10 mouse cellular contexts compared by ENCODE assay signal in the genomic region with DNA sequence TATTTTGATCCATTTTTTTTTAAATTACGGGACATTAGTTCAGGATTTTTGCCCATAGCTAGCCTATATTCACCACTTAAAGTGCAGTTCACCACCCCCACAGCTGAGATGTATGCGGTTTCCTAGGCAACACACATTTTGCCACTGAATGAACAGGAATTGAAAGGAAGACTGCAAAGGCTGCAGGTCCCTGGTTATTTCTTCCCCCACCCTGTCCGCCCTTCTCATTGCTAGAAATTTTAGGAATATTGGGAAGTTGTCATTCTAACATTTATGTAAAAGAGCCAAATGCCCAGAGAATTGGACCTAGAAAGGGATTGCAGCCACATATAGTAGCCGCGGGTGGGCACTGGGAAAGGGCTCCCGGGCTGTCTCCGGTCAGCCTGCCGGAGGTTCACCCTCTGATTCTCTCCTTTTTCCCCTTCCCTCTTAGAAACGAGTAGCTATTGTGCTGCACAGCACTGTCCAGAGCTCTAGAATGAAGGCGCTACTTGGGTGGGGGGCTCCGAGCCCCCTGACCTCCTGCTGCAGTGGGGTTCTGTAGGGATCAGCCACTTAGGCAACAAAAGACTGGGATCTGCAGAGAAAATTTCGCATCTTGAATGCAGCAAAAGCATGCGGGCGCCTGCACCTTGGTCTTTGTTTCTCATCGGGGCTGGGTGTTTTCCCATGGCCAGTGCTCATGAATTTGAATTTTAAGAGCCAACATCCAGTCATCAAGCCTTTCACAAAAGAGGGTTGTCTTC. TPM values are rescaled to one million over a fixed set of nuclear protein-coding genes. Genes with fewer than 3 reads are reported as not detected.
DNase-seq lines count a peak whose midpoint lies in the region; ATAC-seq and TF ChIP-seq lines count a peak whose summit lies in the region.
"Had no signal": no experiment of that assay in that cellular context is flagged by ENCODE, and none has a peak within 500 bp of the region (broad histone marks: within the 10 kb centered on the region; RNA-seq: fewer than 3 reads in every experiment).

No protein-coding gene starts in this region.

- no peak overlapping the region for H3K27ac ChIP-seq in lung, postnatal 0 days (ENCODE audit: low read length)
- H3K27ac ChIP-seq in hindbrain, postnatal 0 days = peak overlapping the region; percentile 99
- H3K27ac ChIP-seq in neural tube, embryonic 15.5 days (replicated peaks) = peak overlapping the region; percentile 97
- H3K27ac ChIP-seq: liver, embryonic 15.5 days had no signal

- no peak for TF ChIP-seq EP300 in lung, postnatal 0 days (IDR thresholded peaks at IDR 0.05)

- H3K9ac ChIP-seq in lung, postnatal 0 days (replicated peaks; ENCODE audit: low read depth) = no peak overlapping the region
- H3K9ac ChIP-seq in hindbrain, postnatal 0 days (replicated peaks; ENCODE audit: low read length) = peak overlapping the region; percentile 80
- peak overlapping the region; percentile 68 for H3K9ac ChIP-seq in neural tube, embryonic 15.5 days (replicated peaks)
- H3K9ac ChIP-seq: liver, embryonic 15.5 days had no signal

- 20% methylated on average over 15 of the region's 15 CpGs for WGBS in lung, postnatal 0 days
- WGBS in hindbrain, postnatal 0 days = 3% methylated on average over 15 of the region's 15 CpGs
- WGBS in neural tube, embryonic 15.5 days = 2% methylated on average over 15 of the region's 15 CpGs

- H3K4me1 ChIP-seq in lung, postnatal 0 days (ENCODE audit: insufficient read depth, low read depth, low read length) = 0 out of 2 replicates have a peak, but pooled peaks cover 10% of the 10 kb centered on the region
- H3K4me1 ChIP-seq in hindbrain, postnatal 0 days (ENCODE audit: insufficient read depth, low read length) = peaks cover 24% of the 10 kb centered on the region
- H3K4me1 ChIP-seq in neural tube, embryonic 15.5 days = peaks cover 55% of the 10 kb centered on the region

- ATAC-seq in lung, postnatal 0 days = no peak
- no peak for ATAC-seq in hindbrain, postnatal 0 days
- no peak for ATAC-seq in neural tube, embryonic 15.5 days (ENCODE audit: low FRiP score)

- no peaks in the 10 kb centered on the region for H3K36me3 ChIP-seq in lung, postnatal 0 days (ENCODE audit: insufficient read depth, low read length)
- no peaks in the 10 kb centered on the region for H3K36me3 ChIP-seq in hindbrain, postnatal 0 days (ENCODE audit: insufficient read depth, low read length)
- no peaks in the 10 kb centered on the region for H3K36me3 ChIP-seq in neural tube, embryonic 15.5 days
- H3K36me3 ChIP-seq: liver, embryonic 15.5 days had no signal

- peaks cover 9% of the 10 kb centered on the region; the same call in 1 of the 2 replicates for H3K27me3 ChIP-seq in lung, postnatal 0 days (replicated peaks; ENCODE audit: insufficient read depth, low read length)
- H3K27me3 ChIP-seq in hindbrain, postnatal 0 days (ENCODE audit: insufficient read depth, low read length) = no peaks in the 10 kb centered on the region
- no peaks in the 10 kb centered on the region for H3K27me3 ChIP-seq in neural tube, embryonic 15.5 days (replicated peaks)

- H3K4me3 ChIP-seq in lung, postnatal 0 days (ENCODE audit: low read depth, low read length) = no peak overlapping the region
- peak overlapping the region; percentile 70 for H3K4me3 ChIP-seq in hindbrain, postnatal 0 days (ENCODE audit: low read length)
- peak overlapping the region; percentile 92 for H3K4me3 ChIP-seq in neural tube, embryonic 15.5 days (replicated peaks)
- H3K4me3 ChIP-seq: liver, embryonic 15.5 days had no signal

- TF ChIP-seq CTCF in lung, postnatal 0 days (IDR thresholded peaks at IDR 0.05) = no peak
- TF ChIP-seq CTCF in hindbrain, postnatal 0 days (IDR thresholded peaks at IDR 0.05; ENCODE audit: low read depth) = no peak

- peak; percentile 57 to 66 for DNase-seq in cerebellum, postnatal 10 days
- DNase-seq in cerebellum, postnatal 36 days = no peak
- DNase-seq in lung, postnatal 0 days (ENCODE audit: low spot score) = no peak
- DNase-seq in lung, postnatal 4 days = no peak
- peak; percentile 83 for DNase-seq in hindbrain, postnatal 0 days (ENCODE audit: low spot score)
- DNase-seq in frontal cortex, adult 2 months (ENCODE audit: extremely low spot score in 1 of 2, low spot score in 1 of 2) = no peak
- DNase-seq in cerebellum, adult 11-12 months = no peak
- DNase-seq: gastrocnemius, postnatal 25 days had no signal

- no peaks in the 10 kb centered on the region for H3K9me3 ChIP-seq in lung, postnatal 0 days (ENCODE audit: low read length)
- no peaks in the 10 kb centered on the region for H3K9me3 ChIP-seq in hindbrain, postnatal 0 days (ENCODE audit: low read length)
- no peaks in the 10 kb centered on the region for H3K9me3 ChIP-seq in neural tube, embryonic 15.5 days (replicated peaks)
- H3K9me3 ChIP-seq: liver, embryonic 15.5 days had no signal

- H3K4me2 ChIP-seq in lung, postnatal 0 days (replicated peaks; ENCODE audit: low read depth, low read length) = 0 out of 2 replicates have a peak overlapping the region, but pooled peaks have one; percentile 17
- H3K4me2 ChIP-seq in hindbrain, postnatal 0 days (ENCODE audit: low read depth, low read length) = peak overlapping the region; percentile 94
- H3K4me2 ChIP-seq in neural tube, embryonic 15.5 days = peak overlapping the region; percentile 76
- H3K4me2 ChIP-seq: liver, embryonic 15.5 days had no signal

RNA-seq across cellular contexts. Expression of gene Tubb2b, which starts 3.2 kb away (rescaled TPM):
- 6.0 and 7.5 TPM in 2 replicates for polyA plus RNA-seq in lung, postnatal 0 days (2015; fragmentation: Nextera tagmentation; extraction: Ambion mirVana)
- 4,422 and 4,857 TPM in 2 replicates for total RNA-seq in hindbrain, postnatal 0 days (2014; rRNA removed)
- 709 and 787 TPM in 2 replicates for polyA plus RNA-seq in hindbrain, postnatal 0 days (2015; fragmentation: Nextera tagmentation; extraction: Ambion mirVana)
- polyA plus RNA-seq in neural tube, embryonic 15.5 days (2015; fragmentation: Nextera tagmentation; extraction: Ambion mirVana) = 777 and 1,015 TPM in 2 replicates
- polyA plus RNA-seq in frontal cortex, adult 2 months (2012; rRNA removed) = 387 and 426 TPM in 2 replicates

RNA-seq across cellular contexts. Expression of gene Psmg4, which starts 29.3 kb away (rescaled TPM):
- polyA plus RNA-seq in lung, postnatal 0 days (2015; fragmentation: Nextera tagmentation; extraction: Ambion mirVana) = 50.1 and 50.2 TPM in 2 replicates
- 41.6 and 75.9 TPM in 2 replicates for total RNA-seq in hindbrain, postnatal 0 days (2014; rRNA removed)
- polyA plus RNA-seq in hindbrain, postnatal 0 days (2015; fragmentation: Nextera tagmentation; extraction: Ambion mirVana) = 88.5 and 92.0 TPM in 2 replicates
- 86.8 and 96.5 TPM in 2 replicates for polyA plus RNA-seq in neural tube, embryonic 15.5 days (2015; fragmentation: Nextera tagmentation; extraction: Ambion mirVana)
- 47.9 and 61.2 TPM in 2 replicates for polyA plus RNA-seq in frontal cortex, adult 2 months (2012; rRNA removed)

RNA-seq across cellular contexts. Expression of gene Tubb2a, which starts 55.7 kb away (rescaled TPM):
- polyA plus RNA-seq in lung, postnatal 0 days (2015; fragmentation: Nextera tagmentation; extraction: Ambion mirVana) = 152 and 167 TPM in 2 replicates
- 6,578 and 6,630 TPM in 2 replicates for total RNA-seq in hindbrain, postnatal 0 days (2014; rRNA removed)
- 3,263 and 3,562 TPM in 2 replicates for polyA plus RNA-seq in hindbrain, postnatal 0 days (2015; fragmentation: Nextera tagmentation; extraction: Ambion mirVana)
- polyA plus RNA-seq in neural tube, embryonic 15.5 days (2015; fragmentation: Nextera tagmentation; extraction: Ambion mirVana) = 2,701 and 3,281 TPM in 2 replicates
- polyA plus RNA-seq in frontal cortex, adult 2 months (2012; rRNA removed) = 1,752 and 1,773 TPM in 2 replicates

Comparison
In these comparisons a context has a peak if more than half of its experiments do, and no peak if none do; other contexts are left out.
1. DNase-seq: peak in cerebellum, postnatal 10 days (2 of 2) and hindbrain, postnatal 0 days (single experiment); none in cerebellum, postnatal 36 days (0 of 2), lung, postnatal 0 days (single experiment), lung, postnatal 4 days (0 of 2), frontal cortex, adult 2 months (0 of 2) and cerebellum, adult 11-12 months (single experiment).
2. H3K4me2 ChIP-seq: peak in every context shown above with its lines; median percentile 94 in hindbrain, postnatal 0 days; 76 in neural tube, embryonic 15.5 days; 17 in lung, postnatal 0 days.
3. RNA of gene Tubb2b, which starts 3.2 kb away (polyA plus RNA-seq): 777 to 1,015 TPM in neural tube, embryonic 15.5 days, 709 to 787 TPM in hindbrain, postnatal 0 days and 387 to 426 TPM in frontal cortex, adult 2 months; 6.0 to 7.5 TPM in lung, postnatal 0 days; every median in the first group is over 10 times any median in the second.
4. RNA of gene Tubb2a, which starts 55.7 kb away (polyA plus RNA-seq): 3,263 to 3,562 TPM in hindbrain, postnatal 0 days, 2,701 to 3,281 TPM in neural tube, embryonic 15.5 days and 1,752 to 1,773 TPM in frontal cortex, adult 2 months; 152 to 167 TPM in lung, postnatal 0 days; every median in the first group is over 10 times any median in the second.